In the genomic region with DNA sequence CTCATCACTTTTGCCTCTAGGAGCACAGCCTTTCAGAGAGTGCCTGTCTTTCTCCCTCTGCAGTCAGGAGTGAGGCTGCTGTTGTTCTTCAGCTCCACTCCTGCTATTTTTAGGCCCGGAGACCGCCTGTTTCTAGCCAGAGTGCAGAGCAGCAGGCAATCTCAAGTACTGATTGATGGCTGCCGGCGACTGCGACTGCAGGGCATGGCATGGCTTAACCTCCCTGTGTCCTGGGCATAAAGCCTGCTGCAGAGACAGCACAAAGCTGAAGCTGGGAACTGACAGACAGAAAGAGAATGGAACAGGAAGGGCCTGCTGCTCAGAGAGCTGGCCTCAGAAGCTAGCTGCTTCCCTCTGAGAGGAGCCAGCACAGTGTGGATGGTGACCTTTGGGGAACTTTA, we compare ENCODE assay signal across 11 mouse cellular contexts. TPM values are rescaled to one million over a fixed set of nuclear protein-coding genes. Genes with fewer than 3 reads are reported as not detected.
A peak's percentile ranks its signal among the peaks of the same experiment; 100 is the strongest.
DNase-seq lines count a peak whose midpoint lies in the region; ATAC-seq and TF ChIP-seq lines count a peak whose summit lies in the region.
"Had no signal": no experiment of that assay in that cellular context is flagged by ENCODE, and none has a peak within 500 bp of the region (broad histone marks: within the 10 kb centered on the region; RNA-seq: fewer than 3 reads in every experiment).

No protein-coding gene starts in this region.

- no peak overlapping the region for H3K9ac ChIP-seq in heart, adult 2 months (ENCODE audit: low read depth, low read length)
- no peak overlapping the region for H3K9ac ChIP-seq in limb, embryonic 14.5 days (ENCODE audit: low read depth, low read length, severe bottlenecking)
- 0 out of 2 replicates have a peak overlapping the region, but pooled peaks have one; percentile 32 for H3K9ac ChIP-seq in neural tube, embryonic 14.5 days (replicated peaks; ENCODE audit: low read depth, low read length)
- no peak overlapping the region for H3K9ac ChIP-seq in liver, embryonic 12.5 days
- H3K9ac ChIP-seq: liver, embryonic 14.5 days had no signal

- H3K36me3 ChIP-seq in heart, adult 2 months (ENCODE audit: control insufficient read depth, insufficient read depth, low read length), result peaks cover 2% of the 10 kb centered on the region; the same call in 1 of the 2 replicates
- no peaks in the 10 kb centered on the region for H3K36me3 ChIP-seq in limb, embryonic 14.5 days (ENCODE audit: control insufficient read depth, insufficient read depth, low read length)
- no peaks in the 10 kb centered on the region for H3K36me3 ChIP-seq in neural tube, embryonic 14.5 days (ENCODE audit: control insufficient read depth, insufficient read depth, low read length)
- H3K36me3 ChIP-seq in liver, embryonic 12.5 days, result no peaks in the 10 kb centered on the region; the same call in 1 of the 2 replicates

- no peaks in the 10 kb centered on the region for H3K9me3 ChIP-seq in limb, embryonic 14.5 days (ENCODE audit: control insufficient read depth, low read length)
- no peaks in the 10 kb centered on the region for H3K9me3 ChIP-seq in neural tube, embryonic 14.5 days (ENCODE audit: control insufficient read depth, low read length)
- no peaks in the 10 kb centered on the region for H3K9me3 ChIP-seq in liver, embryonic 12.5 days (replicated peaks)
- H3K9me3 ChIP-seq: G1E had no signal

- H3K4me3 ChIP-seq in heart, adult 2 months, result no peak overlapping the region
- H3K4me3 ChIP-seq in limb, embryonic 14.5 days (replicated peaks; ENCODE audit: low read length), result no peak overlapping the region
- no peak overlapping the region for H3K4me3 ChIP-seq in neural tube, embryonic 14.5 days (ENCODE audit: low read depth, low read length)
- H3K4me3 ChIP-seq in liver, embryonic 12.5 days, result no peak overlapping the region
- H3K4me3 ChIP-seq: erythroblast, embryonic 14.5 days had no signal

- TF ChIP-seq CTCF in heart, adult 2 months (IDR thresholded peaks at IDR 0.05), result no peak

- DNase-seq in adrenal gland, postnatal 36 days, result peak; percentile 58 to 60
- DNase-seq in embryo, embryonic 10.5 days (ENCODE audit: low spot score), result peak; percentile 69
- peak; percentile 46 to 81 for DNase-seq in heart, adult 2 months
- DNase-seq in kidney, adult 9 months, result peak; percentile 19
- DNase-seq in limb, embryonic 14.5 days (ENCODE audit: low spot score), result no peak

- peak; percentile 43; the same call in 1 of the 2 replicates for TF ChIP-seq POLR2A in heart, adult 2 months (IDR thresholded peaks at IDR 0.05; ENCODE audit: insufficient read depth, low read depth, low read length)
- no peak for TF ChIP-seq POLR2A in limb, embryonic 14.5 days (IDR thresholded peaks at IDR 0.05; ENCODE audit: borderline replicate concordance, extremely low read depth, insufficient read depth, insufficient read length)

- 8% methylated on average over 5 of the region's 5 CpGs for WGBS in heart, adult 2 months
- 15% methylated on average over 5 of the region's 5 CpGs for WGBS in limb, embryonic 14.5 days
- WGBS in neural tube, embryonic 14.5 days, result 3% methylated on average over 5 of the region's 5 CpGs
- 52% methylated on average over 5 of the region's 5 CpGs for WGBS in liver, embryonic 12.5 days (ENCODE audit: insufficient replicate concordance)

- TF ChIP-seq EP300 in heart, adult 2 months (IDR thresholded peaks at IDR 0.05; ENCODE audit: insufficient read depth, low read depth, low read length), result peak; percentile 54; the same call in 1 of the 2 replicates

- H3K4me2 ChIP-seq in limb, embryonic 14.5 days (replicated peaks; ENCODE audit: low read depth, low read length, severe bottlenecking), result no peak overlapping the region
- H3K4me2 ChIP-seq in neural tube, embryonic 14.5 days (ENCODE audit: low read depth, low read length), result no peak overlapping the region
- H3K4me2 ChIP-seq in liver, embryonic 12.5 days, result no peak overlapping the region

- ATAC-seq in limb, embryonic 14.5 days (ENCODE audit: low FRiP score, low read depth), result 0 out of 2 replicates have a peak, but pooled peaks have one; percentile 23
- peak; percentile 47; the same call in 1 of the 2 replicates for ATAC-seq in neural tube, embryonic 14.5 days (ENCODE audit: low read depth)
- no peak for ATAC-seq in liver, embryonic 12.5 days
- ATAC-seq in erythroblast, adult 5-6 weeks (replicated peaks; ENCODE audit: low FRiP score, poor library complexity, severe bottlenecking), result no peak

- peak overlapping the region; percentile 92 for H3K27ac ChIP-seq in heart, adult 2 months
- no peak overlapping the region for H3K27ac ChIP-seq in limb, embryonic 14.5 days (replicated peaks; ENCODE audit: low read depth, low read length)
- H3K27ac ChIP-seq in neural tube, embryonic 14.5 days (ENCODE audit: low read depth, low read length), result peak overlapping the region; percentile 28; the same call in 1 of the 2 replicates
- H3K27ac ChIP-seq in liver, embryonic 12.5 days, result no peak overlapping the region
- H3K27ac ChIP-seq: liver, embryonic 14.5 days had no signal

- peaks cover 3% of the 10 kb centered on the region; the same call in 1 of the 2 replicates for H3K4me1 ChIP-seq in heart, adult 2 months (ENCODE audit: control insufficient read depth, insufficient read depth, low read length)
- 0 out of 2 replicates have a peak, but pooled peaks cover 5% of the 10 kb centered on the region for H3K4me1 ChIP-seq in limb, embryonic 14.5 days (ENCODE audit: control insufficient read depth, insufficient read depth, low read length)
- peaks cover 10% of the 10 kb centered on the region for H3K4me1 ChIP-seq in neural tube, embryonic 14.5 days (ENCODE audit: control insufficient read depth, insufficient read depth, low read length)
- no peaks in the 10 kb centered on the region for H3K4me1 ChIP-seq in liver, embryonic 12.5 days

- no peaks in the 10 kb centered on the region for H3K27me3 ChIP-seq in heart, adult 2 months (ENCODE audit: control insufficient read depth, insufficient read depth, low read length)
- H3K27me3 ChIP-seq in limb, embryonic 14.5 days (ENCODE audit: control insufficient read depth, insufficient read depth, low read length), result no peaks in the 10 kb centered on the region
- H3K27me3 ChIP-seq in neural tube, embryonic 14.5 days (ENCODE audit: control insufficient read depth, insufficient read depth, low read length), result no peaks in the 10 kb centered on the region
- H3K27me3 ChIP-seq in liver, embryonic 12.5 days (replicated peaks), result no peaks in the 10 kb centered on the region

- H3K79me2 ChIP-seq in heart, adult 2 months (replicated peaks; ENCODE audit: control insufficient read depth, insufficient read depth, low read length), result no peaks in the 10 kb centered on the region

- intact Hi-C loops in heart, adult 2 months (cut with DNase I), result loop anchor here (10.0 kb wide), 1 partner anchor 96 kb away; no protein-coding TSS in a partner anchor

RNA-seq across cellular contexts. Expression of a gene that starts 27.9 kb away (rescaled TPM):
- 10 to 100 TPM; 11.3 to 18.4 TPM for total RNA-seq in adrenal gland, postnatal 36 days (2021)
- total RNA-seq in heart, adult 2 months (2021), result 10 to 100 TPM; 26.6 to 33.0 TPM
- 28.3 and 35.6 TPM in 2 replicates for polyA plus RNA-seq in heart, adult 2 months (2012; rRNA removed)
- 23.4 and 24.1 TPM in 2 replicates for polyA plus RNA-seq in limb, embryonic 14.5 days (2012; rRNA removed)
- 41.2 and 43.5 TPM in 2 replicates for polyA plus RNA-seq in limb, embryonic 14.5 days (2014; fragmentation: Nextera tagmentation; extraction: Ambion mirVana)
- polyA plus RNA-seq in neural tube, embryonic 14.5 days (2014; fragmentation: Nextera tagmentation; extraction: Ambion mirVana), result 37.1 and 38.4 TPM in 2 replicates
- 67.9 and 73.6 TPM in 2 replicates for polyA plus RNA-seq in liver, embryonic 12.5 days (2016; fragmentation: Nextera tagmentation; extraction: Ambion mirVana)
- total RNA-seq in erythroblast, adult 5-6 weeks (2015; ENCODE audit: low replicate concordance), result 10.7 and 19.2 TPM in 2 replicates
- total RNA-seq in erythroblast, adult 5-6 weeks (2017; ENCODE audit: low replicate concordance), result 3.0 and 5.7 TPM in 2 replicates

Comparison
In these comparisons a context has a peak if more than half of its experiments do, and no peak if none do; other contexts are left out.
1. H3K27ac ChIP-seq: peak in heart, adult 2 months (single experiment) and neural tube, embryonic 14.5 days (single experiment); none in limb, embryonic 14.5 days (single experiment) and liver, embryonic 12.5 days (single experiment).
2. ATAC-seq: peak in limb, embryonic 14.5 days (single experiment) and neural tube, embryonic 14.5 days (single experiment); none in liver, embryonic 12.5 days (single experiment) and erythroblast, adult 5-6 weeks (single experiment).